Mouse (Mus musculus): ENCODE results near the gene Ncapd3. TPM values are rescaled to one million over a fixed set of nuclear protein-coding genes. Genes with fewer than 3 reads are reported as not detected.

The Ncapd3 gene
- 26.7 and 30.3 TPM in 2 replicates for polyA plus RNA-seq (2012; rRNA removed)

DNA sequence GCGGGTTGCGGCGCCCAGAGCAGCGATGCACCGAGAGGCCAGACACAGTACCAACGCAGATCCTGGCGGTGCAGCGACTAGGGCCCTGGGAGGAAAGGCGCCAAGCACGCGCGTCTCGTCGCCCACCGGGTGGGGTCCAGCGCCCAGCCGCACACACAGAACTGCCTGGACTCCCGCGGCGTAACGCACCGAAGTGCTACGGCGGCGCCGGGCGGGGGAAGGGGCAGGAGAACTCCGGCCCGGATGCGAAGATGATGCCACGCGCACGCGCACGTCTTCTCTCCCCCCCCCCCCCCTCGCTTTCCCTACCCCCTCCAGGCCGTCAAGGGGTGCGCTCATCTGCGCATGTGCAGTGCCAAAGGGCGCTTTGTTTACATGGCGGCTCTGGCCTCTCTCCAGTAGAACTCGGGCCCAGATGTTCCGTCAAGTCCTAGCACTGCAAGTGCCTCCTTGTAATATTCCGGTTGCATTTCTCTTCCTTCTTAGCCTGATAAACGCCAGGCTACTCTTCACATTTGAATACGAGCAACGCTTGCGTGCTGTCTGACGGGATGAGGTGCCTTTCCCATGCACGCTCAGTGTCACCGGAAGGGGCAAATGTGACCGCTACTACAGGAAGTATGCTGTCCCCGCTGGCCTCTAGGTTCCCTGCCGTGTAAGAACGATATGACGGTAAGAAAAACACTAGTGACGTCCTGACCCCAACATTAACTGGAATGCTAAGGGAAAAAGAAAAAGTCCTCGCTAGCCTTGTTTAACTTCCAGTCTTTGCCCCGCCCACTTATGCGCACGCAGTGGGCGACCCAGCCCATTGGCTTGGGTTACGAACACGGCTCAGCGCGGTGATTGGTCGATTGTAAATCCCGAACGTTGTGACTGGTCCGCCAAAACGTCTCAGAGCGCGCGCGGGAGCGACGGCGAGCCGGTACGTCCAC, at the start of gene Ncapd3, which contains the start of gene Vps26b:
TSS of gene Ncapd3 (plus strand) at position 348 of the 935 bp plus-strand sequence.
TSS of gene Vps26b (minus strand) at position 238 of the 935 bp plus-strand sequence.

DNA sequence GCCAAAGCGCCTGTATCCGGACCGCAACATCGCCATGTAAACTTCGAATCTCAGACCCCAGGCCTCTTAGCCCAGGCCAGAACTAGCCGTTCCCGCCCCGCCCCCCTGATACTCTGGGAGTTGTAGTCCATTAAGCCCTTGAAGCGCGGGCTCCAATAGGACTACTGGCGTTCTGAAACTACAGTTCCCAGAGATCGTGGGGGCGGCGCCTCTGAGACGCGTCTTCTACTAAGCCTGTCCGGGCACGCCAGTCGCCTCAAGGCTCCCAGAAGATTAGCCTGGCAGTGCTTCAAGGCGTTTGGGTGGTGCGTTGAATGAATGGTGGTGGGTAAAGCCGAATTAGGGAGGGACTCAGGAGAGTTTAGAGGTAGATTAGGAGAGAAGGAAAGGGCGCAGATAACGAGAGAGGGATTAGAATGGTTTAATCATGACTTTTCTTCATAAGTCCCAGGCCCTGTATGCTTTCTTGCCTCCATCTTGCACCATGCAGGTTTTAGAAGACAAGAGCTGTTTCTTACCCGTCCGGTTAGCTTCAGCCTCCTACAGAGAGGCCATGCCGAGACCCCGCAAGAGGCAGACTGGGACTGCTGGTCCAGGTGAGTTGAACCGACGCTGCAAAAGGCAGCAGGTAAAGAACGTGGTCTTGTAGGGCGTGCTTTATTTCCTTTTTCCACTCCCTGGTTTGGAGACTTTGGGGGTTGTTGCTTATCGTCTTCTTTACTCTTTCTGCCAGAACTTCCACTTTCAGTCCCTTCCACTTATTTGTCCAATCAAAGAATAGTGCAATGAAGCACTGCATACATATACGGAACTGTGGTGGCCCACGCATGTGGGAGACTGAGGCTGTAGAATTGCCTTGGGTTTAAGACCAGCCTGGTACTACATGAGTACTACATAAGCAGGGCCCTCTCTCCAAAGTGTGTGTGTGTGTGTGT, 30.2 kb upstream of the Ncapd3 start, which contains the start of the genes Acad8 and Thyn1:
TSS of gene Acad8 (minus strand) at position 106 of the 935 bp plus-strand sequence.
TSS of gene Thyn1 (plus strand) at position 250 of the 935 bp plus-strand sequence.

Other genes with a start within 250 kb of the Ncapd3 start
- 0.03 and 0.04 TPM in 2 replicates for gene Glb1l2, start 223.7 kb upstream of the Ncapd3 start, polyA plus RNA-seq (2012; rRNA removed)
- not detected in 2 replicates for gene Glb1l3, start 169.3 kb upstream of the Ncapd3 start, polyA plus RNA-seq (2012; rRNA removed)
- gene Gm1110, start 107.1 kb upstream of the Ncapd3 start, polyA plus RNA-seq (2012; rRNA removed): 0.01 TPM in 1 of 2 replicates, not detected in the other
- gene Acad8, start 30.6 kb upstream of the Ncapd3 start, polyA plus RNA-seq (2012; rRNA removed): 16.5 and 16.7 TPM in 2 replicates
- gene Thyn1, start 30.5 kb upstream of the Ncapd3 start, polyA plus RNA-seq (2012; rRNA removed): 18.2 and 18.6 TPM in 2 replicates
- gene Vps26b, start 110 bp upstream of the Ncapd3 start, polyA plus RNA-seq (2012; rRNA removed): 8.0 and 9.7 TPM in 2 replicates
- 1.9 and 2.1 TPM in 2 replicates for gene Jam3, start 125.2 kb downstream of the Ncapd3 start, polyA plus RNA-seq (2012; rRNA removed)